Mouse (Mus musculus) ES-E14 (cell line): ENCODE data around the gene Crip2. TPM values are rescaled to one million over a fixed set of nuclear protein-coding genes. Genes with fewer than 3 reads are reported as not detected.

Experiments used
- DNase-seq: peaks from one replicate; pipeline ENCODE4 v3.0.0-alpha.2; 2013; ENCODE audit warnings: low read depth, low spot score
- H3K27ac ChIP-seq: 2 replicates; pipeline ENCODE4 v1.5.1; 2012; ENCODE audit warnings: low read depth, mild to moderate bottlenecking, low read length, moderate library complexity, mixed read lengths; ENCODE audit not compliant: poor library complexity, insufficient read depth, severe bottlenecking
- H3K36me3 ChIP-seq: 2 replicates; pipeline ENCODE4 v1.6.1; 2012; ENCODE audit warnings: mild to moderate bottlenecking, low read length, moderate library complexity, mixed read lengths; ENCODE audit not compliant: control insufficient read depth, poor library complexity, insufficient read depth, severe bottlenecking
- H3K4me1 ChIP-seq, 2 experiments: fragments of 150-350 bp in 1 of 2; sonication (generic) in 1 of 2; 2 replicates each; pipeline ENCODE4 v1.6.1; 2012; ENCODE audit warnings: low read length in 2 of 2, mild to moderate bottlenecking in 1 of 2, mixed read lengths in 1 of 2; ENCODE audit not compliant: control insufficient read depth in 2 of 2, insufficient read depth in 2 of 2, poor library complexity in 1 of 2
- H3K4me3 ChIP-seq, 2 experiments: fragments of 150-350 bp in 1 of 2; sonication (generic) in 1 of 2; 2 replicates each; pipeline ENCODE4 v1.5.1; 2012; ENCODE audit warnings: low read length in 2 of 2, low read depth in 1 of 2, mild to moderate bottlenecking in 1 of 2, mixed read lengths in 1 of 2; ENCODE audit not compliant: insufficient read depth in 1 of 2, poor library complexity in 1 of 2, severe bottlenecking in 1 of 2
- H3K9ac ChIP-seq: 2 replicates; pipeline ENCODE4 v1.6.1; 2012; ENCODE audit warnings: low read depth, mild to moderate bottlenecking, low read length, mixed read lengths; ENCODE audit not compliant: poor library complexity, insufficient read depth, severe bottlenecking
- H3K9me3 ChIP-seq: fragments of 150-350 bp; sonication (generic); 2 replicates; pipeline ENCODE4 v1.6.1; 2012; ENCODE audit warnings: low read depth, mild to moderate bottlenecking, low read length; ENCODE audit not compliant: control insufficient read depth, insufficient read depth
- CHD2 ChIP-seq: IDR thresholded peaks from 2 replicates; pipeline ENCODE4 v1.6.1; 2014; ENCODE audit warnings: mild to moderate bottlenecking, low read depth, low read length, inconsistent platforms
- HCFC1 ChIP-seq: IDR thresholded peaks from 2 replicates; pipeline ENCODE4 v1.6.1; 2012; ENCODE audit warnings: low read length, inconsistent platforms, borderline replicate concordance; ENCODE audit not compliant: insufficient read depth
- MAFK ChIP-seq: IDR thresholded peaks from 2 replicates; pipeline ENCODE4 v1.6.1; 2014; ENCODE audit warnings: mild to moderate bottlenecking, low read depth, low read length, inconsistent platforms; ENCODE audit not compliant: insufficient read depth
- ZC3H11A ChIP-seq: IDR thresholded peaks from 2 replicates; pipeline ENCODE4 v1.6.1; 2012; ENCODE audit warnings: low read depth, mild to moderate bottlenecking, inconsistent platforms, low read length, borderline replicate concordance
- ZNF384 ChIP-seq: IDR thresholded peaks from 2 replicates; pipeline ENCODE4 v1.6.1; 2012; ENCODE audit warnings: low read depth, low read length, inconsistent platforms
- in situ Hi-C, 2 experiments: fragments of 600-800 bp; cut with MboI; formaldehyde crosslinking; loops; one replicate each; pipeline ENCODE4 v1.15.1; 2025; ENCODE audit warnings: low sequenced_read_pairs in 2 of 2, inconsistent platforms in 1 of 2; ENCODE audit not compliant: unreplicated experiment in 2 of 2
- total RNA-seq: library from RNA; depleted of rRNA; stranded (reverse); fragments of 300-350 nt; gene quantifications from 2 replicates; pipeline ENCODE4 v1.2.3, GENCODE M21; 2012; rRNA removed

The Crip2 gene
- total RNA-seq: 54.6 and 62.2 TPM in 2 replicates

GRCm38 (mm10) chr12:113139908-113140615, at the start of gene Crip2:
Gene Crip2 (plus strand): TSS chr12:113140236.
- TF ChIP-seq ZC3H11A (no peak), HCFC1 (peak; percentile 61; the same call in 1 of the 2 replicates)
- peak within 1 kb of the TSS; percentile 71 to 89 for H3K4me3 ChIP-seq
- H3K36me3 ChIP-seq: peaks cover 33% of the 10 kb centered on the region
- peak; percentile 92 for DNase-seq
- H3K9me3 ChIP-seq: no peaks in the 10 kb centered on the region
- in situ Hi-C loops: no loop called here
- H3K9ac ChIP-seq: peak within 1 kb of the TSS; percentile 85
- H3K4me1 ChIP-seq: peaks cover 0 to 31% of the 10 kb centered on the region in 2 experiments; a peak in 3 of 4 replicates
- H3K27ac ChIP-seq: peak within 1 kb of the TSS; percentile 25; the same call in 1 of the 2 replicates

GRCm38 (mm10) chr12:113097040-113097439, 43.0 kb upstream of the Crip2 start:
- in situ Hi-C loops: no loop called here
- Histone ChIP-seq H3K4me3 (peak overlapping the region; percentile 71 to 94; a peak in 3 of 4 replicates), H3K9me3 (no peaks in the 10 kb centered on the region), H3K27ac (no peak overlapping the region), H3K4me1 (peaks cover 5 to 40% of the 10 kb centered on the region in 2 experiments; a peak in 2 of 4 replicates), H3K36me3 (no peaks in the 10 kb centered on the region; the same call in 1 of the 2 replicates), H3K9ac (no peak overlapping the region)
- TF ChIP-seq MAFK: no peak
- no peak for TF ChIP-seq ZNF384
- DNase-seq: no peak

GRCm38 (mm10) chr12:113097749-113098281, 42.2 kb upstream of the Crip2 start, which contains the start of gene Mta1:
Gene Mta1 (plus strand): TSS chr12:113098278.
- DNase-seq: no peak
- peaks cover 5 to 41% of the 10 kb centered on the region in 2 experiments; a peak in 2 of 4 replicates for H3K4me1 ChIP-seq
- peak within 1 kb of the TSS; percentile 33 for H3K27ac ChIP-seq
- in situ Hi-C loops: no loop called here
- H3K9ac ChIP-seq: peak within 1 kb of the TSS; percentile 89
- no peaks in the 10 kb centered on the region for H3K9me3 ChIP-seq
- H3K4me3 ChIP-seq: peak within 1 kb of the TSS; percentile 88 to 94
- no peaks in the 10 kb centered on the region; the same call in 1 of the 2 replicates for H3K36me3 ChIP-seq
- TF ChIP-seq MAFK (no peak), HCFC1 (no peak), ZC3H11A (no peak), ZNF384 (no peak), CHD2 (no peak)

- no peaks in the 10 kb centered on the region; the same call in 1 of the 2 replicates for H3K36me3 ChIP-seq
- H3K4me3 ChIP-seq: peak overlapping the region; percentile 88 to 94
- DNase-seq: no peak
- H3K9me3 ChIP-seq: no peaks in the 10 kb centered on the region
- in situ Hi-C loops: no loop called here
- TF ChIP-seq CHD2 (no peak), ZNF384 (no peak), HCFC1 (no peak), ZC3H11A (no peak), MAFK (no peak)
- H3K4me1 ChIP-seq: peaks cover 5 to 46% of the 10 kb centered on the region in 2 experiments; a peak in 2 of 4 replicates
- peak overlapping the region; percentile 89 for H3K9ac ChIP-seq
- no peak overlapping the region; the same call in 1 of the 2 replicates for H3K27ac ChIP-seq
Observed at GRCm38 (mm10) chr12:113098530-113099151, 41.4 kb upstream of the Crip2 start.
